Comparison of ENCODE assay signal across 23 mouse cellular contexts in genomic region chr12:41551578-41551977, GRCm38 (mm10).
A peak's percentile ranks its signal among the peaks of the same experiment; 100 is the strongest.
DNase-seq lines count a peak whose midpoint lies in the region; ATAC-seq and TF ChIP-seq lines count a peak whose summit lies in the region.
"Had no signal": no experiment of that assay in that cellular context is flagged by ENCODE, and none has a peak within 500 bp of the region (broad histone marks: within the 10 kb centered on the region; RNA-seq: fewer than 3 reads in every experiment).

No protein-coding gene starts in this region.

- peak; percentile 41; the same call in 1 of the 2 replicates for ATAC-seq in liver, embryonic 11.5 days (replicated peaks; ENCODE audit: low FRiP score)
- ATAC-seq in midbrain, embryonic 11.5 days (ENCODE audit: low FRiP score), result no peak
- ATAC-seq in liver, embryonic 14.5 days (ENCODE audit: insufficient read depth), result no peak
- ATAC-seq: CD4-positive, CD25-positive, alpha-beta regulatory T cell, adult 4 months; forebrain, embryonic 13.5 days; forebrain, embryonic 15.5 days had no signal

- H3K36me3 ChIP-seq in liver, embryonic 11.5 days (ENCODE audit: control insufficient read depth, insufficient read depth, low read length), result no peaks in the 10 kb centered on the region
- H3K36me3 ChIP-seq in midbrain, embryonic 11.5 days (ENCODE audit: control insufficient read depth, insufficient read depth, low read length), result no peaks in the 10 kb centered on the region
- H3K36me3 ChIP-seq in midbrain, embryonic 10.5 days, result no peaks in the 10 kb centered on the region
- no peaks in the 10 kb centered on the region for H3K36me3 ChIP-seq in liver, embryonic 14.5 days (replicated peaks; ENCODE audit: control insufficient read depth, insufficient read depth, low read depth)
- H3K36me3 ChIP-seq: embryonic facial prominence, embryonic 10.5 days; embryonic facial prominence, embryonic 12.5 days; forebrain, embryonic 15.5 days; G1E had no signal

- H3K9me3 ChIP-seq in liver, embryonic 11.5 days (ENCODE audit: control insufficient read depth, low read length), result no peaks in the 10 kb centered on the region
- no peaks in the 10 kb centered on the region for H3K9me3 ChIP-seq in midbrain, embryonic 11.5 days (ENCODE audit: control insufficient read depth, low read length)
- H3K9me3 ChIP-seq in midbrain, embryonic 10.5 days (replicated peaks), result no peaks in the 10 kb centered on the region
- H3K9me3 ChIP-seq in liver, embryonic 14.5 days (ENCODE audit: control insufficient read depth, low read length), result no peaks in the 10 kb centered on the region
- H3K9me3 ChIP-seq: embryonic facial prominence, embryonic 10.5 days; embryonic facial prominence, embryonic 12.5 days; forebrain, embryonic 13.5 days; forebrain, embryonic 15.5 days; G1E had no signal

- no peak for DNase-seq in liver, embryonic 11.5 days (ENCODE audit: low spot score)
- no peak for DNase-seq in liver
- peak; percentile 1 for DNase-seq in midbrain, embryonic 11.5 days (ENCODE audit: low spot score, missing footprints)
- DNase-seq in midbrain, embryonic 10.5 days (ENCODE audit: low spot score), result no peak
- no peak for DNase-seq in liver, embryonic 14.5 days (ENCODE audit: low read depth in 3 of 3, low spot score in 3 of 3)
- no peak for DNase-seq in frontal cortex, postnatal 36 days (ENCODE audit: low spot score in 2 of 2)
- DNase-seq in spleen, adult 12 weeks (ENCODE audit: low spot score), result no peak
- DNase-seq: adrenal gland, adult 2 months; adrenal gland, postnatal 10 days; adrenal gland, postnatal 25 days; B cell, adult 2 months; cerebellum, adult 11-12 months; cerebellum, adult 2 months; cerebellum, adult 9-10 months; cerebellum, postnatal 10 days; cerebellum, postnatal 25 days had no signal

- no peaks in the 10 kb centered on the region; the same call in 1 of the 2 replicates for H3K4me1 ChIP-seq in liver, embryonic 11.5 days (replicated peaks; ENCODE audit: control insufficient read depth, insufficient read depth, low read length)
- H3K4me1 ChIP-seq in midbrain, embryonic 11.5 days (ENCODE audit: control insufficient read depth, insufficient read depth, low read length), result no peaks in the 10 kb centered on the region
- peaks cover 4% of the 10 kb centered on the region; the same call in 1 of the 2 replicates for H3K4me1 ChIP-seq in midbrain, embryonic 10.5 days
- H3K4me1 ChIP-seq in liver, embryonic 14.5 days (replicated peaks; ENCODE audit: control insufficient read depth in 2 of 2, insufficient read depth in 2 of 2, low read length in 1 of 2), result 0 out of 4 replicates have a peak, but pooled peaks cover 0 to 3% of the 10 kb centered on the region in 2 experiments
- H3K4me1 ChIP-seq: embryonic facial prominence, embryonic 12.5 days; forebrain, embryonic 13.5 days; forebrain, embryonic 15.5 days had no signal

- 52% methylated on average over 4 of the region's 4 CpGs for WGBS in liver, embryonic 11.5 days
- 95% methylated on average over 4 of the region's 4 CpGs for WGBS in midbrain, embryonic 11.5 days
- 93% methylated on average over 4 of the region's 4 CpGs for WGBS in midbrain, embryonic 10.5 days
- WGBS in liver, embryonic 14.5 days (ENCODE audit: insufficient replicate concordance), result 26% methylated on average over 4 of the region's 4 CpGs

- no peak overlapping the region for H3K4me3 ChIP-seq in liver, embryonic 11.5 days (ENCODE audit: low read depth, low read length)
- H3K4me3 ChIP-seq in midbrain, embryonic 11.5 days (ENCODE audit: low read depth, low read length), result no peak overlapping the region
- no peak overlapping the region for H3K4me3 ChIP-seq in midbrain, embryonic 10.5 days
- H3K4me3 ChIP-seq in liver, embryonic 14.5 days (ENCODE audit: insufficient read depth in 1 of 2, low read depth in 2 of 2, low read length in 2 of 2), result no peak overlapping the region
- H3K4me3 ChIP-seq: embryonic facial prominence, embryonic 10.5 days; embryonic facial prominence, embryonic 12.5 days; forebrain, embryonic 13.5 days; forebrain, embryonic 15.5 days had no signal

- H3K27ac ChIP-seq in liver, embryonic 11.5 days (ENCODE audit: low read depth, low read length), result no peak overlapping the region
- H3K27ac ChIP-seq in midbrain, embryonic 11.5 days (ENCODE audit: low read depth, low read length), result no peak overlapping the region
- H3K27ac ChIP-seq in midbrain, embryonic 10.5 days (replicated peaks), result no peak overlapping the region
- no peak overlapping the region for H3K27ac ChIP-seq in liver, embryonic 14.5 days
- H3K27ac ChIP-seq: embryonic facial prominence, embryonic 10.5 days; embryonic facial prominence, embryonic 12.5 days; forebrain, embryonic 13.5 days; forebrain, embryonic 15.5 days had no signal

- no peak overlapping the region for H3K9ac ChIP-seq in liver, embryonic 11.5 days (ENCODE audit: low read depth, low read length)
- H3K9ac ChIP-seq in midbrain, embryonic 11.5 days (ENCODE audit: low read length), result no peak overlapping the region
- H3K9ac ChIP-seq in liver, embryonic 14.5 days (replicated peaks), result no peak overlapping the region
- H3K9ac ChIP-seq: embryonic facial prominence, embryonic 12.5 days; forebrain, embryonic 13.5 days; forebrain, embryonic 15.5 days had no signal

- TF ChIP-seq CTCF in liver, embryonic 14.5 days (IDR thresholded peaks at IDR 0.05; ENCODE audit: low read depth), result no peak

- H3K27me3 ChIP-seq in liver, embryonic 11.5 days (replicated peaks; ENCODE audit: control insufficient read depth, insufficient read depth, low read length), result no peaks in the 10 kb centered on the region
- H3K27me3 ChIP-seq in midbrain, embryonic 11.5 days (ENCODE audit: control insufficient read depth, insufficient read depth, low read length), result no peaks in the 10 kb centered on the region
- no peaks in the 10 kb centered on the region for H3K27me3 ChIP-seq in midbrain, embryonic 10.5 days (ENCODE audit: low read depth, poor library complexity, severe bottlenecking)
- H3K27me3 ChIP-seq in liver, embryonic 14.5 days (ENCODE audit: control insufficient read depth, insufficient read depth, low read length), result no peaks in the 10 kb centered on the region
- H3K27me3 ChIP-seq: CH12.LX; embryonic facial prominence, embryonic 12.5 days; forebrain, embryonic 13.5 days; forebrain, embryonic 15.5 days had no signal

- TF ChIP-seq EP300 in liver, embryonic 14.5 days (IDR thresholded peaks at IDR 0.05; ENCODE audit: low read depth), result peak; percentile 46

- H3K4me2 ChIP-seq in liver, embryonic 11.5 days, result no peak overlapping the region
- H3K4me2 ChIP-seq in midbrain, embryonic 11.5 days, result no peak overlapping the region
- no peak overlapping the region for H3K4me2 ChIP-seq in liver, embryonic 14.5 days (ENCODE audit: low read depth)
- H3K4me2 ChIP-seq: embryonic facial prominence, embryonic 12.5 days; forebrain, embryonic 13.5 days; forebrain, embryonic 15.5 days had no signal
